Mouse (Mus musculus) common myeloid progenitor, adult 5-6 weeks (primary cell): ENCODE data around the gene Kif24. TPM values are rescaled to one million over a fixed set of nuclear protein-coding genes. Genes with fewer than 3 reads are reported as not detected.

ENCODE experiments used
- ATAC-seq: replicated peaks from 2 replicates; pipeline ENCODE4 v1.8.0; 2016; ENCODE audit warnings: low read depth, mild to moderate bottlenecking, moderate TSS enrichment, inconsistent platforms; ENCODE audit not compliant: poor library complexity, severe bottlenecking
- total RNA-seq: library from RNA; stranded (forward); fragments of 200-1000, 187-1606 nt; gene quantifications from 2 replicates; pipeline ENCODE4 v1.2.3, GENCODE M21; 2017

Kif24 gene
- total RNA-seq, 1 experiment from 2014 or later = 22.2 TPM

DNA sequence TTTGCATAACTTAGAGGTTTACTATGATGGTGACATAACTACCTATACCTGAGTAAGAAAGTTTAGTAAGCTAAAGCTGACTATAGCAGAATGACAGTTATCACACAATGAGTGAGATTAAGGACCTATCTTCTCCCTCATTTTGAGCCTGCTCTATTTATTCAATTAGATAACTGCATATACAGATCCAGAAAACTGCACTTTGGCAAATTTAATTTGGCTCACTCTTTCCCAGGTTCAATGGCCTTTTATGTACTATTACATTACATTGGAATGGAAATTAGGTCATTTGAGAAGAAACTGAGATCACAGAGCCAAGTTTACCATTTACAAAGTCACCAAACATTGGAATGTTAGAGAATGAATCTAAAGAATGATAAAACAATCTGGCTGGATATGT, 47.7 kb downstream of the Kif24 start:
- ATAC-seq = no peak

DNA sequence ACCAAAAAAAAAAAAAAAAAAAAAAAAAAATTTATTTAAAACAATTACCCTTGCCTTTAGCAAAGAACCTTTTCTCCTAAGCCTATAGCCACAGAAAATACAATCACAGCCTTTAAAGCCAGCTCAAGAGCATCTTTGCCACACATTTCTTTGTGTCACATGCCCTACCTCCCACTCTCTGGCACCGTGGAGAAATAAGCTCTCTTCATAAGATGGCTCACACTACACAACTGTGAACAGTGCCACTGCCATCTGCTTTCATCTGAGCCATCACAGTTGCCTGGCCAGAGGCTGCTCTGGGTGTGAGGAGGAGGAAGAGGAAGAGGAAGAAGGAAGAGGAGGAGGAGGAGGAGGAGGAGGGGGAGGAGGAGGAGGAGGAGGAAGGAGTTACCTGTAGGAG, 55.3 kb downstream of the Kif24 start:
- no peak for ATAC-seq

DNA sequence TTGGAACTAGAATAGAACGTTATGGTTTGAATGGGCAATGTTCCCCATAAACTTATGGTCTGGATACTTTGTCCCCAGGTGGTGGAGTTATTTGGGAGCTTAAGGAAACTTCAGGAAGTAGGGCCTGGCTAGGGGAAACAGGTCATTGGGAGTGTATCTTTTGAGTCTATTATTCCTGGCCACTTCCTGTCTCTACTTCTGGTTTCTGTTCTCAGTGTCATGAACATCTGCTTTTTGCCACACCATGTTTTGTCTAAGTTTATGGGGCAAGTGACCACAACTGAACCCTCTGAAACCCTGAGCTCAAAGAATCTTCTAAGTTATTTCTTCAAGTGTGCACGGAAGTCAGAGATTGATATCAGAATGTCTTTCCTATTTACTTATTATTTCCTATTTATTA, 57.3 kb downstream of the Kif24 start:
- ATAC-seq = no peak

DNA sequence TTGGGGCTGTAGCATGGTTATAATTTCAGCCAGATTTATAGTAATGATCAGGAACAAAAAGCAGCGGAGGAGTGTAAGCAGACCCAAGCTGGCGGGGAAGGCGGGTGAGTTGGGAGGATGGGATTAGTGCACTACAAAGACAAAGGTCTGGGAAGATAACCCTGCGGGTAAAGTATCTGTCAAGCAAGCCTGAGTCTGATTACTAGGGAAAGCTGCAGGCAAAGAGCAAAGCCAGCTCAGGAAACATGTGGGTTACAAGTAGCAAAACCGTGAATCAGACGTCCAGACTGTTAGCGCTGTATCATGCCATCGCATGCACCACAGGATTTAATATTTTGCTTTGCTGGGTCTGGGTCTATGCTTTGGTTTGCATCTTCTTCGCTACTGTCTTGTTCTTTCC, 58.1 kb downstream of the Kif24 start:
- ATAC-seq = no peak

DNA sequence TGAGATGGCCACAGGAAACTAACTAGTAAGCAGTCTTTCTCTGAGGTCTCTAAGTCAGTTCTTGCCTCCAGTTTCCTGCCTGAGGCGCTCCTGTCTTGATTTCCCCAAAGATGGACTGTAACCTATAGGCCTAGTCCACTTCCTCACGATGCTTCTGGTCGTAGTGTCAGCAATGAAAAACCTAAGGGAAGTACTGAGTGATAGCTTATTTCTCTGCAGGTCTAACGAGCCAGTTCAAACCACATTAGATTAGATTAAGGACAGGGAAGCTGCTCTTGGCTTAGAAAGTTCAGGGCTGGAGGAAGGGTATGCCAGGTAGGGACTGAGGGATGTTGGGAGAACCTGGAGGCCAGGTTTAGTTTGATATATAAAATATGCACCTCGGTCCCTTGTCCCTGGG, 63.1 kb downstream of the Kif24 start:
- no peak for ATAC-seq

DNA sequence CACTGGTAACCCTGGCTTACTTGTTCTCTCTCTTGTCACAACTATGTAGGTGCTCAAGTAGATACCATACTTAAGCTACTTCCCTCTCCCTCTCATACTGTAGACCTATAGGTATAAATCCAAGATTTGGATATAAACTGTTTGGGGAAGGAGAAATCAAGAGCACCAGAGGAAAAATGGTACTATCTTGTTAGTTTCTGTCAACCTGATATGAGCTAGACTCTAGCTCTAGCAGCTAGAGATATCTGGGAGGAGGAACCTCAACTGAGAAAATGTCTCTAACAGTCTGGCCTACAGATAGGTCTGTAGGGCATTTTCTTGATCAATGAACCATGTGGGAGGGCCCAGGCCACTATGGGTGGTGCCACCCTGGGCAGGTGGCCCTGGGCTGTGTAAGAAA, 63.5 kb downstream of the Kif24 start:
- ATAC-seq = no peak

DNA sequence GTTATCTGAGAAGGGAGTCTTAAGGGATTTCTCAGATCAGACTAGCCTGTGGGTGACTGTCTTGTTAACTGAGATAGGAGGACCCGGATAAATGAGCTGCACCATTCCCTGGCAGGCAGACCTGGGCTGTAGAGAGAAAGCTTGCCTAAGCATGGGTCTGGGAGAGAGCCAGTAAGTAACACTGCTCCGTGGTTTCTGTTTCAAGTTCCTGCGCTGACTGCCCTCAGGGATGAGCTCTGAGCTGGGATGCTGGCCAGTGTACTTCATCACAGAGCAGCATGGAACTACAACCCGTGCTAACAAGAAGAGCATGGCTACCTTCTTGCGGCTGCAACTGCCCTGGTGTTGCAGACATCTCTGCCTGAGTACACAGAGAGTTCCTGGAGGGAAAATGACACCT, 64.8 kb downstream of the Kif24 start:
- no peak for ATAC-seq

DNA sequence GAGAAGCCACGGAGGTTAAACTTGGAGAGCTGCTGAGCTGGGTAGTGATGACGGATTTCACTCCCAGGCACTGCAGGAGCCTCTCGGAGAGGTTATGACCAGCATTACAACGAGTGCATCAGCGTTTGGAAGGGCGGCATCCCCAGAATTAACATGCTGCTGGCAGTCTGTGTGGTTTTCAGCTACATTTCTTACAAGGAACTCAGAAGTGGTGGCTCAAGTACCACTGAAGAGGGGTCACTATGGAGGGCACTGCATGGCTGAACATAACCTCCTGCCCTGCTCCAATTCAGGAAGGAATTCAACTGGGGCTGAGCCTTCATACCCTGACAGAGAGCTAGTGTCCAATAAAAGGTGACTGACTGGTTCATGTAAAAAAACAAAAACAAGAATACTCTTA, 66.3 kb downstream of the Kif24 start:
- no peak for ATAC-seq

DNA sequence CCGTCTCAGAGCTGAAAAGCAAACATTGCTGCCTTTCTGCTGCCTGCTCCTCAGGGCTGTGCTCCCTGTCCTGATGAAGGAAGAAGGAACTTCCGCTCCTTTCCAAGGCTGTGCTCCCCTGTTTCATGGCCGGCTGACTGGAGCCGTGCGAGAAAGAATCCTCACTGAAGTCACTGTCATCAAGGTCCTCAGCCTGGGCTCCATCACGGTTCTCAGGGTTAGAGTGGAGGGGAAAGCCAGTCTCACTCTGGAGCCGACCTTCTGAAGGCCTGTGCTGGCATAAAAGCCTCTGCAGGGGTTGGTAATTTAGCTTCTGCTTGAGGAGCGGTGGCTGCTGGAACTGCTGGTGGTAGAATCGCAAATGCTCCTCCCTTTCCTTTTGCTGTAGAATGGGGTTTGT, 70.0 kb downstream of the Kif24 start:
- ATAC-seq = no peak

DNA sequence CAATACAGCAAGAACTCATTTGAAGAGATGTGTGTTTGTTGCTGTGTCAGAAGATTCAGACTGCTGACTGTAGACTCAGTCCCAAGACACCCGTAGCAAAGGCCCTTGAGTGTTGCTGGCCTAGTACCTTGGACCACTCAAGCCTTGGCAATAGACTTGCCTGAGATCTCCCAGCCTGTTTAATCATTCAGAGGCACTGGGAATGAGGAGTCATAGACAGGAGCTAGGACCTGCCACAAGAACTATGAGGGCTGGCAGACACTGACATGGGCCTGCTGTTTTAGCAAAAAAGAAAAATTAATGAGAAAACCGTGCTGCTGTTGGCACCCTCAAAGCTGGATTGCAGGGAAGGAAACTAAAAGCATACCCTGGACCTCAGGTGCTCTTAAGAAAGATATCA, 73.7 kb downstream of the Kif24 start:
- no peak for ATAC-seq

DNA sequence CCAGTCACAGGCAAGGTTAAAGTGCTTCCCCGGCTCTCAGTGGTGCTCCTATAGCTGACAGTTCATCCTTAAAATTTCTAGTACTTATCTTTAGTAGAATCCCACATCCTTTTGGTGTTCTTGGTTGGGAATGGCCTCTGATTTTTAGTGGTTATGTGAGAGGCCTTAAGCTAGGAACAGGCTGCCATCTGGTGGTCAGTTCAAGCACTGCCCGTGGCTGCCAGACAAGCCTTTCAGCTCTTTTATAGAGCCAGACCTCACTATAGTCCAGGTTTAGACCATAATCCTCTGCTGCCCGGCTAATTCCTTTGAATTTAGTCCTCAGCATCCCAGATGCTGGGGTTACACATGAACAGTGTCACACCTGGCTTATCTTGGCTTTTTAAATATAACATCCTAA, 74.6 kb downstream of the Kif24 start:
- peak; percentile 81 for ATAC-seq

DNA sequence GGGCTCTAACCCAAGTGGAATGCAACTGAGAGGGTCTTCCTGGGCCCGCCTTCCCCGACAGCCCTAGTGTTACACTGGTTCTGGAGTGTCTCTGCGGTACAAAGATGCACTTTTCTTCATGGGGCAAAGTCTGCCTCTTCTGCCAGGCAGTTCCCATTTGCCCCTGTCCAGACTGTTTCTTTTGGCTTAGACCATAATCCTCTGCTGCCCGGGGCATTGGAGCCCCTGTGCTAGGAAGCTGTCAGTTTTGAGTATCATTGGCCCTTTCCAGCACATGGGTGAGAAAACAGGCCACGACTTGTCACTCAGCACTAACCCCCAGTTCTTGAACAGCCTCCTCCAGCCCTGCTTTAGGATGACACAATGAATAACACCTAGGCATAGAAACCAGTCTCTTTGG, 75.4 kb downstream of the Kif24 start:
- no peak for ATAC-seq

DNA sequence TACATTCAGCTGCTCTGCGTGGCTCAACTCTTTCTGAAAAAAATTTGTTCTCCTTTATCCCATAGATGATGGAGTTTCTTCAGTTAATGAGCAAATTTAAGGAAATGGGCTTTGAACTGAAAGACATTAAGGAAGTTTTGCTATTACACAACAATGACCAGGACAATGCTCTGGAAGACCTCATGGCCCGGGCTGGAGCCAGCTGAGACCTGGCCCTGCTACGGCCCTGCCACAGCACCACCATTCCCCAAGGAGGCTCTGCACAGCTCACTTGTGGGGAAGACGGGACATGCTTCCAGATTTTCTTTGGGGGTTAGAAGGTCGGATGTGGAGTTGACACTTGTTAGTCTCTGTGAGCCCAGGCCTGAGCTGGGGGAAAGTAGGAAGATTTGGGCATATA, 76.1 kb downstream of the Kif24 start:
- ATAC-seq = no peak

DNA sequence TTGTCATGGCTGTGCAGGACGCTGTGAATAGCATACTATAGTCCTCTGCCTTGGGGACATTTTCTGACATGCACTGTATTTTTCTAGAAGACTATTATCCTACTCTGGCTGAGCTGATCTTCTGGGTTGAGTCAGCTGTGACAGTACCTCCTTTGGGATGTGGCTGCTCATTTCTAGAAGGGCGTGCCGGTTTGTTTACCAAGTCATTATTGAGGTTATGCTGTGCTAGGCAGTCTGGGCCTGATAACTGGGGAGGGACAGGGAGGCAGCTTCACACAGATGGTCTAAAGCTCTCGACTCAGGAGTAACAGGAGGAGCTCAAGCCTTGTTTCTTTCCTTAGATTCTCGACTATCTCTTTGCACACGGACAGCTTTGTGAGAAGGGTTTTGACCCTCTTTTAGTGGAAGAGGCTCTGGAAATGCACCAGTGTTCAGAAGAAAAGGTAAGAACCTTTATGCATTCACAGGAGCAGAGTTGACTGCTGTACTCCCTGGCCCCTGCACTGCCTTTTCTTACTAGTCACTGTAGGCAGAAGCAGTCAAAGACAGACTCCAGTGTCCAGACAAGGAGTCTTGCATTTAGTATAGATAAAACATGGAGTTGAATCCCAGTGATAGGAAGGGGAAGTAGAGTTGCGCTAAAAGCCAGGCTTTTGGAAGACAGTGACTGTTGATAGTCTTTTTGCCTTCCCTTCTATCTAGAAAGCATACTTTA, 76.8 kb downstream of the Kif24 start:
- ATAC-seq = peak; percentile 61

DNA sequence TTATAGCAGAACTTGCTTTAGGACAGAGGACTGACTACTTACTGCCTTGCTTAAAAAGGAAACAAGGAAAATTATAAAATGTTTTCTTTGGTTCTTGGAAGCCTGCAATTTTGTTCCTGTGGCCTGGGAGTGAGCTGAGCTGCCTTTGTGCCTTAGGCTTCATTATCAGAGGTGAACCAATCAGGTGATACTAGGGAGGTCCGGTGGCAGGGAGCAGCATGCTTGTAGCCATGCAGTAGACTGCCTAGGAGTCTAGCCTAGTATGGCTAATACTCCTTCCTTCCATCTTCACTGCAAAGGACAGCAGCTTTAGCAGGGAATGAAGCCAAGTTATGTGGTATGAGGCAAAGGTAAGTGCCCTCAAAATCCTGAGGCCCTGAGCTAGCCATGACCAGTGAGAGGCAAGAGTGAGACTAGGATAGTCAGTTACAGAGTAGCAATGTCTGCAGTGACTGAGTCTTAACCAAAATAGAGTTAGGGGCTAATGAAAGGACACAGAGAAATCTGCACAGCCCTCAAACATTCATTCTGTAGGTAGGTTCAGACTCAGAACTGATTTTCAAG, 78.2 kb downstream of the Kif24 start:
- ATAC-seq = no peak

DNA sequence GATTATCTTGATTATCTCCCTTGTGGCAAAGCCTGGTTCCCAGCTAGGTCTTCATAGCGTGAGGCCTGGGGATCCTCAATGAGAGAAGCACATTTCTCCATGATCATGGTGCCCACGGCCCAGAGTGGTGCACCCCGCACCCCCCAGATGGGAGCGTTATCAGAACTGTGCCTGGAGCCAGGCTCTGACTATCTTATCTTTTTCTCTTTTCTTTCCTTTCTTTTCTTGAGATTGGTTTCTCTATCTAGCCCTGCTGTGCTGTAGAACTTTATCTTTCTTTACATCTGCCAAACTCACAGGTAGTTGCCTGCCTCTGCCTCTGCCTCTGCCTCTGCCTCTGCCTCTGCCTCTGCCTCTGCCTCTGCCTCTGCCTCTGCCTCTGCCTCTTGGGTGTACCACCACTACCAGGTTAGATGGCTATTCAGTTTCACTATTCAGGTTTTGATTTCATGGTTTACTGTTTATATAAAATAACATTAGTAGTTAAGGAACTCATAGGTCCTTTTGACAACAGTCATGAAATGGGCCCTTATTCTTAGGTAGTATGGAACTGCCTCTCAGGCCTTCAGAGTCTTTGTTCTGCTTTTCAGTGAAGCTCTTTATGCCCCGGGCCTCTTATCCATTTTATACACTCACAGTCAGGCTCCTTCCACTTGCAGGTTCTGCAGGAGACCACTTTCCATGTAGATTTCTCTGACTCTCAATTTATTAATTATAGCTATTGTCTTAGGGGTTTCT, 83.3 kb downstream of the Kif24 start:
- no peak for ATAC-seq

DNA sequence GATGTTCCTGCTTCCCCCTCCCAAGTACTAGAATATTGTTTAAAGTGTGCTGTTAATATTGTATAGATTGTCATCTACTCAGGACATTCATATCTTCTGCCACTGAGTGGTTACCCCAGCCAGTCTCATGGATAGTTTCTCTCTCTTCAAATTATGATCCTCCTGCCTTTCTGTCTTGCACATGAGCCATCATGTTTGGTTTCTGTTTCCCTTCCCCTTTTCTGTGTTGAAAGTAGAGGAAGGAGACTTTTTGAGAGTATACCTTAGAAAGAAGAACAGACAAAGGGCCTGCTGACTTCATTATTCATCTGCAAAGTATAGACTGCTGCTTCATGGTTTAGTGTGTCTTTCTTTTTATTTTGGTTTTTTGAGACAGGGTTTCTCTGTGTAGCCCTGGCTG, 87.1 kb downstream of the Kif24 start:
- peak; percentile 77 for ATAC-seq

DNA sequence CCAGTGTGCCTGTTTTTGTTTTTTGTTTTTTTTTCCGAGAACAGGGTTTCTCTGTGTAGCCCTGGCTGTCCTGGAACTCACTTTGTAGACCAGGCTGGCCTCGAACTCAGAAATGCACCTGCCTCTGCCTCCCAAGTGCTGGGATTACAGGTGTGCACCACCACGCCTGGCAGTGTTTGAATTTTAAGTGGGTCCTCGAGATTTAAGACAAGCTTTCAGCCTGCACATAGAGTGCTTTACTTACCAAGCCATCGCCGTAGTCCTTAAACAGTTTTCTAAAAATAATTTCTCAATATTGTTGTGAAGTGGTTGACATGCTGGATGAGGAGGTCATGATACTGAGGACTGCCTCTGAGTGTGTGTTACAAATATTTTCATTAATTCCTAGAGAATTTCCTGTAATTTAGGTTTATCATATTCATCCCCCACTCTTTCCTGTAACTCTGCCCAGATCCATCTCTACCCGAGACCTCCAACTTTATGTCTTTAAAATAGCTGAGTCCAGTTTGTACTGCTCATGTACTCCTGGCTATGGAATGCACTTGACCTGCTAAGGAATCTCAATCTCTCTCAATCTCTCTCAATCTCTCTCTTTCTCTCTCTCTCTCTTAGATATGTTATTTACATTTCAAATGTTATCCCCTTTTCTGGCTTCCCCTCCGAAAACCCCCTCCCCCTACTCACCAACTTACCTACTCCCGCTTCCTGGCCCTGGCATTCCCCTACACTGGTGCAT, 94.8 kb downstream of the Kif24 start:
- no peak for ATAC-seq

DNA sequence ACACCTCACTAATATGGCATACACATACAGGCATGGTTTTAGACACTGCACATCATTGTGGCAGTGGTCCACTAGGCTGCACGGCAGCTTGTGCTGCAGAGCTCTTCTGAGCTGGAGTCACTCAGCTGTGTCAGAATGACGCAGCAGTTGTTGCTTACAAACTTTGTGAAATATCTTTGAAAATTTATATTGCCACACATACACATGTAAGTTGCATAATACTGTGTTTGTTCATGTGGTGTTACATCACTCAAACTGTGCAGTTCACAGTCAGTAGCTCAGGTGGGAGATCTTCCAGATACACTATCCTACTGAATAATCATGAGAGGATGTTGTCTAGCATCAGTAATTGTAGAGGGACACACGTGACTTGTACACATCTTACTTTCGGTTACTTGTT, 96.5 kb downstream of the Kif24 start:
- peak; percentile 83 for ATAC-seq

DNA sequence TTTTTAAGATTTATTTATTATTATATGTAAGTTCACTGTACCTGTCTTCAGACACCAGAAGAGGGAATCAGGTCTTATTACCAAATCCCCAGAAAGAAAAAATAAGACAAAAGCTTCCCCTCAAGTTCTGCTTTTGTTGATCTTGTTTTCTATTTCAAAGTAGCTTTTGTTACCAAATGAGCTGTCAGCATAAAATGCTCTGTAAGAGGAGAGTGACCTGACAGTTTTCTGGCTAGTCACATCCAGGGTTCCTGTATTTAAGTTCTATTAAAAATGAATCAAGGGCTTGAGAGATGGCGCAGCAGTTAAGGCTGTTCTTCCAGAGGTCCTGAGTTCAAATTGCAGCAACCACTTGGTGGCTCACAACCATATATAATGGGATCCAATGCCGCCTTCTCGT, 103.6 kb downstream of the Kif24 start:
- no peak for ATAC-seq

DNA sequence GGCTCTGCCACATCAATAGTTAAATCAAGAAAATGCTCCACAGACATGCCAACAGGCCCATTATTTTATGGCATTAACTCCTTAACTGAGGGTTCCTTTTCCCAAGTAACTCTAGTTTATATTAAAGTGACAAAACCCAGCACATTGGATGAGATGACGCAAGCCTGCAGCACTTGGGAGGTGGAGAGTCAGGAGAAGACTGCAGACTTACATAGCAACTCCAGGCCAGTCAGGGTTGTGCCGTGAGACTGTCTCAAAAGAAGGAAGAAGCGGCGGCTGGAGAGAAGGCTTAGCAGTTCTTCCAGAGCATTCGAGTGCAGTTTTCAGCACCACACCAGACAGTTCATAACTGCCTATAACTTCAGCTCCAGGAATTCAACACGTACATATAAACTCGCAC, 105.3 kb downstream of the Kif24 start:
- ATAC-seq = no peak
